Mouse (Mus musculus) macrophage (primary cell): ENCODE measurements around the gene Ypel2. TPM values are rescaled to one million over a fixed set of nuclear protein-coding genes. Genes with fewer than 3 reads are reported as not detected.

Source experiments
- H3K27ac ChIP-seq: fragments of 350-480 bp; formaldehyde crosslinking; 2 replicates; pipeline ENCODE4 v1.9.0; 2021
- H3K36me3 ChIP-seq: fragments of 350-480 bp; formaldehyde crosslinking; 2 replicates; pipeline ENCODE4 v1.9.0; 2021; ENCODE audit errors: inconsistent target
- H3K4me3 ChIP-seq: fragments of 350-480 bp; formaldehyde crosslinking; 2 replicates; pipeline ENCODE4 v1.9.0; 2021; ENCODE audit errors: inconsistent target
- H3K79me2 ChIP-seq: fragments of 350-480 bp; formaldehyde crosslinking; 2 replicates; pipeline ENCODE4 v1.9.0; 2021; ENCODE audit errors: inconsistent target
- WGBS: methylation state at CpG from one replicate; pipeline ENCODE4 v1.1.7; 2026; ENCODE audit warnings: inconsistent platforms; ENCODE audit not compliant: missing documents; 5-methylcytosine and 5-hydroxymethylcytosine counted together
- polyA plus RNA-seq: library from polyadenylated mRNA; stranded (reverse); fragments of 250-400 nt; gene quantifications from 3 replicates; pipeline ENCODE4 v1.2.4, GENCODE M21; 2018; ENCODE audit warnings: inconsistent platforms

The Ypel2 gene
- polyA plus RNA-seq, 1 experiment from 2014 or later: 4.0 TPM

- WGBS: 95% methylated on average over 8 of the region's 8 CpGs
- Histone ChIP-seq H3K79me2 (no peaks in the 10 kb centered on the region), H3K4me3 (no peak overlapping the region), H3K36me3 (no peaks in the 10 kb centered on the region), H3K27ac (no peak overlapping the region)
These were observed 49.0 kb downstream of the Ypel2 start for GRCm38 (mm10) chr11:86944539-86944938.

GRCm38 (mm10) chr11:86941904-86942303, 51.6 kb downstream of the Ypel2 start:
- 98% methylated on average over 8 of the region's 8 CpGs for WGBS
- no peak overlapping the region for H3K27ac ChIP-seq
- H3K36me3 ChIP-seq: no peaks in the 10 kb centered on the region
- H3K79me2 ChIP-seq: no peaks in the 10 kb centered on the region
- H3K4me3 ChIP-seq: no peak overlapping the region

GRCm38 (mm10) chr11:86939503-86939902, 54.0 kb downstream of the Ypel2 start:
- Histone ChIP-seq H3K27ac (no peak overlapping the region), H3K79me2 (no peaks in the 10 kb centered on the region), H3K4me3 (no peak overlapping the region), H3K36me3 (no peaks in the 10 kb centered on the region)
- WGBS: 89% methylated on average over 6 of the region's 6 CpGs

- Histone ChIP-seq H3K79me2 (no peaks in the 10 kb centered on the region), H3K4me3 (no peak overlapping the region), H3K27ac (no peak overlapping the region), H3K36me3 (no peaks in the 10 kb centered on the region)
- WGBS: 100% methylated on average over 2 of the region's 3 CpGs
These were observed 55.0 kb downstream of the Ypel2 start for GRCm38 (mm10) chr11:86938551-86938950.

GRCm38 (mm10) chr11:86938108-86938507, 55.4 kb downstream of the Ypel2 start:
- Histone ChIP-seq H3K27ac (no peak overlapping the region), H3K36me3 (no peaks in the 10 kb centered on the region), H3K79me2 (no peaks in the 10 kb centered on the region), H3K4me3 (no peak overlapping the region)
- WGBS: 91% methylated on average over 4 of the region's 4 CpGs

GRCm38 (mm10) chr11:86936938-86937337, 56.6 kb downstream of the Ypel2 start:
- H3K4me3 ChIP-seq: no peak overlapping the region
- no peaks in the 10 kb centered on the region for H3K79me2 ChIP-seq
- 49% methylated on average over 9 of the region's 9 CpGs for WGBS
- H3K36me3 ChIP-seq: no peaks in the 10 kb centered on the region
- H3K27ac ChIP-seq: no peak overlapping the region

- 100% methylated on average over 2 of the region's 2 CpGs for WGBS
- H3K36me3 ChIP-seq: no peaks in the 10 kb centered on the region
- no peaks in the 10 kb centered on the region for H3K79me2 ChIP-seq
- H3K4me3 ChIP-seq: no peak overlapping the region
- H3K27ac ChIP-seq: no peak overlapping the region
These were observed 58.6 kb downstream of the Ypel2 start for GRCm38 (mm10) chr11:86934895-86935294.

- 92% methylated on average over 2 of the region's 2 CpGs for WGBS
- Histone ChIP-seq H3K79me2 (no peaks in the 10 kb centered on the region), H3K27ac (no peak overlapping the region), H3K4me3 (no peak overlapping the region), H3K36me3 (no peaks in the 10 kb centered on the region)
These were observed 61.3 kb downstream of the Ypel2 start for GRCm38 (mm10) chr11:86932201-86932600.

- Histone ChIP-seq H3K4me3 (no peak overlapping the region), H3K36me3 (no peaks in the 10 kb centered on the region), H3K27ac (no peak overlapping the region), H3K79me2 (no peaks in the 10 kb centered on the region)
- WGBS: 85% methylated on average over 10 of the region's 10 CpGs
These were observed 62.8 kb downstream of the Ypel2 start for GRCm38 (mm10) chr11:86930636-86931180.

GRCm38 (mm10) chr11:86929985-86930384, 63.5 kb downstream of the Ypel2 start:
- no peaks in the 10 kb centered on the region for H3K79me2 ChIP-seq
- H3K27ac ChIP-seq: no peak overlapping the region
- no peak overlapping the region for H3K4me3 ChIP-seq
- H3K36me3 ChIP-seq: no peaks in the 10 kb centered on the region

- WGBS: 92% methylated on average over 3 of the region's 4 CpGs
- H3K4me3 ChIP-seq: no peak overlapping the region
- H3K36me3 ChIP-seq: no peaks in the 10 kb centered on the region
These were observed 64.0 kb downstream of the Ypel2 start for GRCm38 (mm10) chr11:86929531-86929930.

GRCm38 (mm10) chr11:86925085-86925638, 68.3 kb downstream of the Ypel2 start:
- Histone ChIP-seq H3K79me2 (no peaks in the 10 kb centered on the region), H3K36me3 (no peaks in the 10 kb centered on the region), H3K27ac (no peak overlapping the region), H3K4me3 (no peak overlapping the region)
- WGBS: 15% methylated on average over 9 of the region's 9 CpGs

More at GRCm38 (mm10) chr11:86929531-86929930, 64.0 kb downstream of the Ypel2 start:
- Histone ChIP-seq H3K27ac (no peak overlapping the region), H3K79me2 (no peaks in the 10 kb centered on the region)

GRCm38 (mm10) chr11:86924629-86925028, 68.9 kb downstream of the Ypel2 start:
- Histone ChIP-seq H3K4me3 (no peak overlapping the region), H3K36me3 (no peaks in the 10 kb centered on the region), H3K27ac (no peak overlapping the region), H3K79me2 (no peaks in the 10 kb centered on the region)
- WGBS: 62% methylated on average over 3 of the region's 3 CpGs

- no peak overlapping the region for H3K27ac ChIP-seq
- H3K4me3 ChIP-seq: no peak overlapping the region
- H3K79me2 ChIP-seq: no peaks in the 10 kb centered on the region
- H3K36me3 ChIP-seq: no peaks in the 10 kb centered on the region
- WGBS: 84% methylated on average over 2 of the region's 2 CpGs
These were observed 69.9 kb downstream of the Ypel2 start for GRCm38 (mm10) chr11:86923654-86924053.

GRCm38 (mm10) chr11:86922029-86922428, 71.5 kb downstream of the Ypel2 start:
- Histone ChIP-seq H3K27ac (no peak overlapping the region), H3K4me3 (no peak overlapping the region)
- WGBS: 96% methylated on average over 2 of the region's 2 CpGs

GRCm38 (mm10) chr11:86921335-86921734, 72.2 kb downstream of the Ypel2 start:
- H3K27ac ChIP-seq: peak overlapping the region; percentile 77; the same call in 1 of the 2 replicates
- 81% methylated on average over 6 of the region's 6 CpGs for WGBS
- no peaks in the 10 kb centered on the region for H3K36me3 ChIP-seq
- H3K4me3 ChIP-seq: no peak overlapping the region
- H3K79me2 ChIP-seq: no peaks in the 10 kb centered on the region

More at GRCm38 (mm10) chr11:86922029-86922428, 71.5 kb downstream of the Ypel2 start:
- Histone ChIP-seq H3K36me3 (no peaks in the 10 kb centered on the region), H3K79me2 (no peaks in the 10 kb centered on the region)
